Mouse (Mus musculus) brain, embryonic 14.5 days (tissue): Measurements from ENCODE around the gene Rnf157.

Experiments
- CTCF ChIP-seq: fragments of 200-500 bp; IDR thresholded peaks from 2 replicates; pipeline ENCODE4 v1.5.1; 2012; ENCODE audit warnings: inconsistent platforms, mild to moderate bottlenecking, moderate library complexity, borderline replicate concordance; ENCODE audit not compliant: insufficient read depth, insufficient read length; ENCODE audit errors: extremely low read depth
- POLR2A ChIP-seq: fragments of 200-500 bp; IDR thresholded peaks from 2 replicates; pipeline ENCODE4 v1.6.1; 2012; ENCODE audit warnings: mild to moderate bottlenecking, inconsistent platforms, borderline replicate concordance; ENCODE audit not compliant: poor library complexity, insufficient read depth, insufficient read length, severe bottlenecking; ENCODE audit errors: extremely low read depth

GRCm38 (mm10) chr11:116394769-116395168 lies 18.1 kb downstream of the Rnf157 start:
- TF ChIP-seq CTCF: no peak
- TF ChIP-seq POLR2A: no peak
